Mouse (Mus musculus) liver (tissue): Measurements from ENCODE around the gene Dmkn.
"Not testable (repeated sequence)": the region's sequence is repeated elsewhere in the genome, so short reads cannot be mapped to it uniquely, and the experiment has no call there.

Experiments
- DNase-seq: peaks from one replicate; pipeline ENCODE4 v3.0.0-alpha.2; 2020; ENCODE audit warnings: mixed read lengths

Dmkn gene

DNA sequence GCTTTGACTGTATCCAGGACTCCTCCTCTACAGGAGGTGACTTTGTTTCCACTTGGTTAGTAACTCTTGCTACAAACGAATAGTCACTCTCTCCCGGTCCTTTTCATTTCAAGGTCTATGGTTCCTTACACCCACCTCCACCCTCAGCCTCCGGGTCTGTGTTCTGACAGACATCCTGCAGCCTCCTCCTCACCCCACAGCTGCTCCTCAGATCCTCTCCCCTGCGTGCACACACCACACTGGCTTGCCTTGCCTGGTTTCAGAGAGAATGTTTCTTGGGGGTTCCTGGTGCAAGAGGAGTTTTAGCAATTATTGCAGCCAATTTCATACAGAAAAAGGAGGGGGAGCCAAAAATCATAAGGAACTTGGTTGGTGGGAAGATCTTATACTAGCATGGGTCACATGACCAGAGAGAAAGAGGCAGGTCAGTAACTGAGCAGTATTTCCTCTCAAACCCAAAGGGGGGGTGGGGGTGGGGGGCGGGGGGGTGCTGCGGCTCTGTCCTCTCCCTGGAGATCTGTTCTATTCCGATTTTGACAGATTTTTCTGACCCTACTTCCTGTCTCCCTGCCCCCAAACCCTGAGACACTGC lies 57.4 kb downstream of the Dmkn start:
- DNase-seq: no peak

DNA sequence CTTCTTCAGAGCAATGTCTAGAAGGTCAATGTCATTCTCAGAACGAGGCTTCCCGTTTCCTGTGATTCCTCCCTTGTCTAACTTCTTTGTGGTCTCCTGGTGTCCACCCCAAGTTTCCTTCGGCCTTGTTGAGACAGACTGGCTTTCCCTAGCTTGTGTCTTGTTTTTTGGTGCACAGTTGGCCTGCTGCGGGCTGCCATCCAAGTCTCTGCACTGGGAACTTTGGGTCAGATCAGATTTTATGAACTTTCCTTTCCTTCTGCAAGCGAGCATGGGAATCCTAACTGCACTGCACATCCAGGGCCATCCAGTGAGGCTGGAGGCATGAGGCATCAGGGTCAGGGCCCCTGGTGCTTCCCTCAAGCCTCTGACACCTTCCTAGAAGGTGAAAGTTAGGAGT lies 58.0 kb downstream of the Dmkn start:
- no peak for DNase-seq

DNA sequence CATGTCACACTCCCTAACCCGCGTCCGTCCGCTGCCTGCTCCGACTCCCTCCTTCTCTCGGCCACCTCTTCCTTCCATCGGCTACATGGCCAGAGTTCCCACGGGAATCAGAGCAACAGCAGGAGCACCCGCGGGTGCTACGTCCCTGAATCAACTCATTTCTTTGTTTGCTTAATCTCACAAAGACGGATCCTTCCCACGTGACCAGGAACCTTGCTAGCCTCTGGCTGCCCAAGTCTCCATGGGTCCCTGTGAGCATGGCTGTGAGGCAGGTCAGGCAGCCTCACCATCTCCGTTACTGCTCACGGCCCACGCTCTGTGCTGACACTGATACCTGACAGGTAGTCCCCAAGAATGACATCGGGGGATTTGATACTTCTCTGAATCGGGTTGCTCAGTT lies 60.1 kb downstream of the Dmkn start, which contains the start of gene Ffar2:
Ffar2 (minus strand) TSS at position 101 of the 400 bp plus-strand sequence.
- DNase-seq: no peak

DNA sequence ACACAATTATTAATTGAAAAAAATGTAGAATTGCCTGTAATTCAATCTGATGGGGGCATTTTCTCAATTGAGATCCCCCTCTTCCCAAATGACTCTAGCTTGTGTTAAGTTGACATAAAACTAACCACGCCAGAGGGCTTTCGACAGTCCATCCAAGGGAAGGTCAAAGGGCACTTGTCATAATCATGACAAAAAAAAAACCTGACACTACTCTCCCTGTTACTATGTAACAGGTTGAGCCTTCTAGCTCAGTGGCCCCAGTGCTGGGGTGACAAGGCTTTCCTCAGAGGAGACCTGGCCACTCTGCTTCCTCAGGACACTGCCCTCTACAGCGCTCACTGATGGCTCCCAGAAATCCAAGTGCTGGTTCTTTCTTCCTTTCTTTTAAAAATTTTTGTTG lies 60.8 kb downstream of the Dmkn start:
- DNase-seq: no peak

DNA sequence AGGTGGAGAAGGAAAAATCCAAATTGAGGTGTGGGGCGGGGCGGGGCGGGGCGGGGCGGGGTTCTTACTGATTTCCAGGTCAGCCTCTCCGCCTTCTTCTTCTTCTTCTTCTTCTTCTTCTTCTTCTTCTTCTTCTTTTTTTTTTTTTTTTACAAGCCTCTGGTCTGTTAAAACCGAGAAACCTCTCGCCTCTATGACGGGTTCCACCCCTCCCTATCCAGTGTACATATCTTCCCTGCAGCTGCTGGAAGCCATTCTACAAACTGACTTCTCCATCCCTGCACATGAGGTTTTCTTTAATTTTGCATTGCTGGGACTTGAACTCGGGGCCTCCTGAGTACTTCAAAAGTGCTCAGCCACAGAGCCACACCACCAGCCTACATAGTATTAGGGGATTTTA lies 63.1 kb downstream of the Dmkn start:
- no peak for DNase-seq

DNA sequence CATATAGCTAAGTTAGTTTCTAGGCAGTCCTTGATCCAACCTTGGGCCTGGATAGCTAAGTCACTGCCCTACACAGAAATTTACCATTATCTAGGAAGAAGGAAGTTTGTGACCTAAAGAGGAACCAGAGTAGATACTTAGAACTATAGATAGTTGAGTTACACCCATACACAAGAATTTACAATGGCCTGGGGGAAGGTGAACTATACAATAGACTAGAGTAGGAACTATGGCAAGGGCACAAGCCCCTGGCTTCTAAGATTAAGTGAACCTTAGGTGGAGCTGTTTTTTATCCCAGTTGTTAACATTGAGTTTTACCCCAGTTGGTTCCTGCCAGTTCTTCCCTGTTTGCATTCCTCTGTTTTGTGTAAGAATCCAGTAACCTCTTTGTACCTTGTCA lies 65.3 kb downstream of the Dmkn start:
- DNase-seq: not testable (repeated sequence)

DNA sequence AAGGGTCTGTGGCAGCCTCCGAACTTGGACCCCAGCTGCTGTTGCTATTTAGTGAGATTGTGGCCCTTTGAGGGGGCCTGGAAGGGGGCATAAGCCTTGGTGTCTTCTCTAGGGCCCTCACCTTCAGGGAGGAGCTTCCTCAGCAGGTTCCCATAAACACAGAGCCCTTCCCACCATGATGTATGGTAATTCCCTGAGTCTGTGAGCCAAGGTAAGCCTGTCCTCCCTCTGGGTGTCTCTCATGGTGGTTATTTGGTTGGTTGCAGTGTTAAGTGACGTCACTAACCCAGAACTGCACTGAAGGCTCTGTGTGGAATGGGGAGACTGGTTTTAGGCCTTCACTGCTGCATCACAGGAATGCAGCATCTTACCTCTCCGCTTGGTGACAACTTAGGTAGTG lies 65.9 kb downstream of the Dmkn start:
- DNase-seq: no peak
